Mouse (Mus musculus) erythroblast, embryonic 14.5 days (primary cell): ENCODE data around the gene Rpl36.

Experiments
- GATA1 ChIP-seq: IDR thresholded peaks from 2 replicates; pipeline ENCODE4 v1.6.1; 2012; ENCODE audit warnings: low read length, inconsistent platforms, mixed read lengths
- TAL1 ChIP-seq: IDR thresholded peaks from 3 replicates; pipeline ENCODE4 v1.6.1; 2012; ENCODE audit warnings: low read length, inconsistent platforms, mixed read lengths

DNA sequence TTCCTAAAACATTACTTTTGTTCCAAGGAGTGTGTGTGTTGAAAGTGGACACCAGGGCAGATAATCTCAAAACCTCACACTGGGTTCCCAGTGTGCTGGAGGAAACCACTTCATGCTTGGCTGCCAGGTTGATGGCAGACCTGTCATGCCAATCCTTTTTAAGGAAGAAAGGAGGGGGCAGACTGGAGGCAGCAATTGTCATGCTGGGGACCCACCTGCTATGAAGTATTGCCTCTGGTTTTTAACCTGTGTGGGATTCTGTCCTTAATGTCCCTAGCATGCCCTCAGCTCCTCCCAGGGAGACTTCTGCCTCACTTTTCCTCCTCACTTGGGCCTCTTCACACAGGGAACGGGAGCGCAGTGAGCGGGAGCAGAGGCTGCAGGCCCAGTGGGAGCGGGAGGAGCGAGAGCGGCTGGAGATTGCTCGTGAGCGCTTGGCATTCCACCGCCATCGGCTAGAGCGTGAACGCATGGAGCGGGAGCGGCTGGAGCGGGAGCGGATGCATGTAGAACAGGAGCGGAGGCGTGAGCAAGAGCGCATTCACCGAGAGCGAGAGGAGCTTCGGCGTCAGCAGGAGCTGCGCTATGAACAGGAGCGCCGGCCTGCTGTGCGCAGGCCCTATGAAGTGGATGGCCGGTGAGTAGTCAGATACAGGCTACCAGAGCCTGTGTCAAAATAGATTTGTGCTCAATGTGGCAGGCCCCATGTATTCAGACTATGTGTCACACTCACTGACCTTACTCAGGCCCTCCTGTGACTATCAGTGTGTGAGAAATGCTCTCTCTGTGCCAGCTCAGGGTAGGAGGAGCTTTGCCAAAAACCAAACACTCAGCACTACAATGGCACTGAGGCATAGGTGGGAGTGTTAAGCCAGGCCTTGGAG, 9.8 kb upstream of the Rpl36 start:
- no peak for TF ChIP-seq GATA1
- TF ChIP-seq TAL1: no peak
